Mouse (Mus musculus) embryonic fibroblast, embryonic 13.5 days (primary cell): Measurements from ENCODE around the gene Dnmbp.

Experiments used
- CTCF ChIP-seq: IDR thresholded peaks from 2 replicates; pipeline ENCODE4 v1.5.1; 2011; ENCODE audit warnings: mild to moderate bottlenecking, control low read depth, low read length, moderate library complexity, borderline replicate concordance; ENCODE audit not compliant: insufficient read depth
- POLR2A ChIP-seq: IDR thresholded peaks from 2 replicates; pipeline ENCODE4 v1.6.1; 2011; ENCODE audit warnings: low read depth, mild to moderate bottlenecking, control low read depth, low read length, moderate library complexity

DNA sequence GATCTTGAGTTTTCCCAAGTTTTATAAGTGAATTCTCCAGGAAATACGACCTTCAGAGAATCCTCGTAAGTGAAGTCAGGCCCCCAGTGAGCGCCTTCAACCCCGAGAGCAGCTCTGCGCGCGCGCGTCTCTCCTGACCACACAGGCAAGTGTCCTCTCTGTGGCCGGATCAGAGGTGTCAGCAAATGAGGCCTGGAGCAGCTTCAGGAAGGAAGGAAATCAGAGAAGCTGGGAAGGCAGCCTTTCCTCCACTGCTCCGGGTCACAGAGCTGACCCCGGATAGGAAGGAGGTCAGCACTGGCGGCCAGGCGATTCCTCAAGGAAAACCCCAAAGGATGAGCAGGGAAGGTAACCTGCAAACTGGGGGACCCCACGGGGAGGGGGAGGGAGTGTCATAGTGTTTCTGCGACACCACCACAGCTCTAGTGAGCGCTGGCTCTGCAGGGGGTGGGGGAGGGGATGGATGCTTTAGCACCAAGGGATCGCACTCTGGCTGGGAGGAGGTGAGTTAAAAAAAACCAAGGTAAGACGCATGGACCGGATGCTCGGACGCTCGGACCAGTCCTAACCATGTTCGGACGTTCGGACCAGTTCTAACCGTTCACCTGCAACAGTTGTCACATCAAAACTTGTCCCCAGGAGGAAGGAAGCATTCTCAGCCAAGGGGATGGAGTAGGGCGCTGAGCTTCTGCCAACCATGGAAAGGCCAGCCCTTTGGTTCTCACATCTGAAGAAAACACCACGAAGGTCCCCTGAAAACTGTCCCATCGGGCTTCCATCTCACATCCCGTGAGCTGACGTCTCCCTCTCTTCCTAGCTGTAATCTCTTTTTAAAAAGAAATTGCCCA, 19.3 kb downstream of the Dnmbp start:
- TF ChIP-seq POLR2A (no peak), CTCF (no peak)
